Mouse (Mus musculus) stomach, postnatal 0 days (tissue): ENCODE data around the gene Fbxl13. TPM values are rescaled to one million over a fixed set of nuclear protein-coding genes. Genes with fewer than 3 reads are reported as not detected.

ENCODE experiments used
- ATAC-seq: fragments of 200-750 bp; cut with Nextera tagmentation; 2 replicates; pipeline ENCODE4 v1.8.0; 2017; ENCODE audit not compliant: low FRiP score, low TSS enrichment
- DNase-seq: peaks from one replicate; pipeline ENCODE4 v3.0.0-alpha.2; 2016; ENCODE audit warnings: low spot score
- H3K27ac ChIP-seq: fragments of 300-500 bp; sonication (generic); replicated peaks from 2 replicates; pipeline ENCODE4 v1.5.1; 2014; ENCODE audit warnings: mild to moderate bottlenecking, control low read depth
- H3K27me3 ChIP-seq: fragments of 300-500 bp; sonication (generic); 2 replicates; pipeline ENCODE4 v1.6.1; 2014; ENCODE audit warnings: low read length; ENCODE audit not compliant: control insufficient read depth, insufficient read depth
- H3K36me3 ChIP-seq: fragments of 300-500 bp; sonication (generic); 2 replicates; pipeline ENCODE4 v1.6.1; 2014; ENCODE audit warnings: low read length, mixed read lengths; ENCODE audit not compliant: control insufficient read depth, insufficient read depth
- H3K4me1 ChIP-seq: fragments of 300-500 bp; sonication (generic); replicated peaks from 2 replicates; pipeline ENCODE4 v1.6.1; 2014; ENCODE audit warnings: antibody characterized with exemption; ENCODE audit not compliant: control insufficient read depth, insufficient read depth
- H3K4me2 ChIP-seq: fragments of 300-500 bp; sonication (generic); replicated peaks from 2 replicates; pipeline ENCODE4 v1.6.1; 2014; ENCODE audit warnings: low read depth, mild to moderate bottlenecking, control low read depth, moderate library complexity
- H3K4me3 ChIP-seq: fragments of 300-500 bp; sonication (generic); 2 replicates; pipeline ENCODE4 v1.5.1; 2014; ENCODE audit warnings: low read depth, low read length, control low read depth
- H3K9ac ChIP-seq: fragments of 300-500 bp; sonication (generic); 2 replicates; pipeline ENCODE4 v1.6.1; 2014; ENCODE audit warnings: mild to moderate bottlenecking, low read length, control low read depth, mixed read lengths
- H3K9me3 ChIP-seq: fragments of 300-500 bp; sonication (generic); 2 replicates; pipeline ENCODE4 v1.6.1; 2016; ENCODE audit warnings: low read length; ENCODE audit not compliant: control insufficient read depth
- CTCF ChIP-seq: IDR thresholded peaks from 2 replicates; pipeline ENCODE4 v1.5.1; 2016; ENCODE audit warnings: antibody characterized with exemption, low read depth, mild to moderate bottlenecking, moderate library complexity
- EP300 ChIP-seq: optimal IDR thresholded peaks from 2 replicates; pipeline ENCODE3; 2016; ENCODE audit warnings: antibody characterized with exemption
- WGBS: fragments of 180-500 bp; shearing (Covaris S2); extraction: QIAGEN DNeasy Blood & Tissue Kit; methylation state at CpG from one replicate; pipeline ENCODE4 v1.1.7; 2014; 5-methylcytosine and 5-hydroxymethylcytosine counted together
- polyA plus RNA-seq: library from polyadenylated mRNA; unstranded; fragments of >200 nt; fragmentation: Nextera tagmentation; extraction: Ambion mirVana; gene quantifications from 2 replicates; pipeline ENCODE4 v1.2.1, GENCODE M21; 2015

The Fbxl13 gene
- polyA plus RNA-seq, 1 experiment from 2014 or later, result 0.28 TPM

GRCm38 (mm10) chr5:21482446-21483222 lies 162.8 kb downstream of the Fbxl13 start:
- no peak for ATAC-seq
- no peaks in the 10 kb centered on the region for H3K4me1 ChIP-seq
- no peaks in the 10 kb centered on the region for H3K9me3 ChIP-seq
- no peaks in the 10 kb centered on the region for H3K36me3 ChIP-seq
- DNase-seq, result no peak
- no peak overlapping the region for H3K4me2 ChIP-seq
- H3K4me3 ChIP-seq, result no peak overlapping the region
- H3K9ac ChIP-seq, result no peak overlapping the region
- H3K27ac ChIP-seq, result no peak overlapping the region
- WGBS, result 38% methylated on average over 11 of the region's 11 CpGs
- H3K27me3 ChIP-seq, result no peaks in the 10 kb centered on the region
- no peak for TF ChIP-seq EP300
- no peak for TF ChIP-seq CTCF

- H3K4me3 ChIP-seq, result no peak overlapping the region
- no peak overlapping the region for H3K4me2 ChIP-seq
Measured at GRCm38 (mm10) chr5:21481521-21481920, 163.9 kb downstream of the Fbxl13 start.

DNA sequence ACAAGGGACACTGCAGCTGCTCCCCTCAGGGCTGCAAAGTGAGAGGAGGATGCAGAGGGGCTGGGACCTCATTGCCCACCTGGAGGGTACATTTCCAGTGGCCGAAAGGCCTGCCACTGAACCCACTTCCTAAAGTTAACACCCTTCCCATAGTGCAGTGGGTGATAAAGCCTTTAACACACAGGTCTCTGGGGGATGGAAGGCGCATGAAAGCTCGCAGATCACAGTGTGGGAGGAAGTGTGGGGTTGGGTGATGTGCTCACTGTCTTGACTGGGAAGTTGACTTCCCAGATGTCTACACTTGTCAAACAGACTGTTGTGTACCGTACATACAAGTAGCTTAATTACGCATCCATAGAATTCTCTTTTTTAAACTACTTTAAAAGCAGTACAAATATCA lies 165.7 kb downstream of the Fbxl13 start:
- no peaks in the 10 kb centered on the region for H3K36me3 ChIP-seq
- TF ChIP-seq EP300 (no peak), CTCF (no peak)
- H3K9ac ChIP-seq, result no peak overlapping the region
- H3K4me3 ChIP-seq, result no peak overlapping the region
- no peaks in the 10 kb centered on the region for H3K9me3 ChIP-seq
- no peaks in the 10 kb centered on the region for H3K27me3 ChIP-seq
- H3K4me2 ChIP-seq, result no peak overlapping the region
- H3K4me1 ChIP-seq, result no peaks in the 10 kb centered on the region
- no peak overlapping the region for H3K27ac ChIP-seq
- DNase-seq (no peak), ATAC-seq (no peak)
- 87% methylated on average over 5 of the region's 5 CpGs for WGBS

More at GRCm38 (mm10) chr5:21481521-21481920, 163.9 kb downstream of the Fbxl13 start:
- no peak for ATAC-seq
- Histone ChIP-seq H3K4me1 (no peaks in the 10 kb centered on the region), H3K27ac (no peak overlapping the region), H3K9ac (no peak overlapping the region), H3K36me3 (no peaks in the 10 kb centered on the region), H3K9me3 (no peaks in the 10 kb centered on the region), H3K27me3 (no peaks in the 10 kb centered on the region)
- DNase-seq, result no peak
- WGBS, result 82% methylated on average over 6 of the region's 6 CpGs
- TF ChIP-seq EP300, result no peak
- TF ChIP-seq CTCF, result no peak

DNA sequence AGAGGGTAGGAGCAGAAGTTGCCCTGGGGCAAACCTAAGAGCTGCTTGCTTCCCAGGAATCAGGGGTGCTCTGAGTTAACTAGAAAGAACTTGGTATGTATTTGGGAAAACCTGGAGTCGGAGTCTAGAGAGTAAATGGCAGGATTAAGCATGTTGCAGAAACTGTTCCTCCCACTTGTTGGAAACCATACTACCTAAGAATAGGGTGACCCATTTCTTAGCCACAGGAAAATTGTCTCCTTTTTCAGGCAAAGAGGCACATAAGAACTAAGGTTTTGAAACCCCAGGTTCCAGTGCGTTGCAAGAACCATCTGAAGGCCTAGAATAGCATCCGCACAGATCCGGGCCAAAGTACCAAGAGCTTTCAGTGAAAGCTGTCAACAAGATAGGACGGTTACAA lies 167.0 kb downstream of the Fbxl13 start:
- no peaks in the 10 kb centered on the region for H3K27me3 ChIP-seq
- H3K4me2 ChIP-seq, result no peak overlapping the region
- H3K4me1 ChIP-seq, result no peaks in the 10 kb centered on the region
- no peak for ATAC-seq
- 95% methylated on average over 5 of the region's 5 CpGs for WGBS
- H3K9me3 ChIP-seq, result no peaks in the 10 kb centered on the region
- DNase-seq, result no peak
- no peak overlapping the region for H3K9ac ChIP-seq
- no peak overlapping the region for H3K27ac ChIP-seq
- TF ChIP-seq CTCF (no peak), EP300 (no peak)
- H3K4me3 ChIP-seq, result no peak overlapping the region
- H3K36me3 ChIP-seq, result no peaks in the 10 kb centered on the region

DNA sequence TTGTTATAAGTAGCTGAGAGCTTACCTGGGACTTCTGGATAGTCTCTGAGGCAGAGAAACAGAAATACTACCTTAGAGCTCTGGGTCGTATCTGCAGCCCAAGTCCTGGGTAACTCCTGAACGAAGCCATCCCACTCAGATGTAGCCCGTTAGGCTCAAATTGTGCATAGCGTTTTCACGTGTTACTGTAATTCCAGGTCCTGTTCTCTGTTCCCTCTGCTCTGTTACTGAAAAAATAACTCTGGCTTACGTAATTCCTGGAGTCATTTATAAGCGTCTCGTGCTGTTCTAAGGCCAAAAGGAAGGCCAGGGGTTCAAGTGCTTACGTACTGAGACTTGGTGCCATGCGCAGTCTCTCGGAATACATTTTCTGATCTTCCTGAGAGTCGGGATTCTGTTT lies 177.3 kb downstream of the Fbxl13 start:
- TF ChIP-seq EP300 (no peak), CTCF (no peak)
- Histone ChIP-seq H3K4me2 (no peak overlapping the region), H3K27me3 (no peaks in the 10 kb centered on the region), H3K27ac (no peak overlapping the region), H3K4me1 (no peaks in the 10 kb centered on the region), H3K9ac (no peak overlapping the region), H3K4me3 (no peak overlapping the region), H3K9me3 (no peaks in the 10 kb centered on the region), H3K36me3 (no peaks in the 10 kb centered on the region)
- WGBS, result 88% methylated on average over 12 of the region's 12 CpGs
- DNase-seq (no peak), ATAC-seq (no peak)

GRCm38 (mm10) chr5:21467387-21467786 lies 178.0 kb downstream of the Fbxl13 start:
- H3K27ac ChIP-seq, result no peak overlapping the region
- no peak for DNase-seq

More at GRCm38 (mm10) chr5:21467387-21467786, 178.0 kb downstream of the Fbxl13 start:
- TF ChIP-seq CTCF, result no peak
- TF ChIP-seq EP300, result no peak
- 57% methylated on average over 7 of the region's 7 CpGs for WGBS
- Histone ChIP-seq H3K9ac (no peak overlapping the region), H3K4me2 (no peak overlapping the region), H3K9me3 (no peaks in the 10 kb centered on the region), H3K4me1 (no peaks in the 10 kb centered on the region), H3K27me3 (no peaks in the 10 kb centered on the region), H3K36me3 (no peaks in the 10 kb centered on the region), H3K4me3 (no peak overlapping the region)
- no peak for ATAC-seq
